Mouse (Mus musculus) small intestine, adult 2 months (tissue): ENCODE results near the gene Prpf8.

Source experiments
- CTCF ChIP-seq: fragments of 200-500 bp; IDR thresholded peaks from 2 replicates; pipeline ENCODE4 v1.5.1; 2012; ENCODE audit warnings: low read depth, mild to moderate bottlenecking, control low read depth, inconsistent platforms, low read length, moderate library complexity, mixed read lengths; ENCODE audit not compliant: insufficient replicate concordance, insufficient read length; ENCODE audit errors: extremely low read depth
- POLR2A ChIP-seq: fragments of 200-500 bp; IDR thresholded peaks from 2 replicates; pipeline ENCODE4 v1.6.1; 2012; ENCODE audit warnings: low read depth, mild to moderate bottlenecking, control low read depth, inconsistent platforms, low read length, moderate library complexity

- no peak for TF ChIP-seq POLR2A
- TF ChIP-seq CTCF = no peak
Measured at GRCm38 (mm10) chr11:75550200-75550946, 63.8 kb downstream of the Prpf8 start.
